Mouse (Mus musculus) bone marrow, adult 2 months (tissue): ENCODE data around the gene Slc22a12. TPM values are rescaled to one million over a fixed set of nuclear protein-coding genes. Genes with fewer than 3 reads are reported as not detected.
A peak's percentile ranks its signal among the peaks of the same experiment; 100 is the strongest.

Experiments
- H3K27ac ChIP-seq: fragments of 200-500 bp; 2 replicates; pipeline ENCODE4 v1.5.1; 2012; ENCODE audit warnings: low read depth, mild to moderate bottlenecking, control low read depth, inconsistent platforms, low read length; ENCODE audit not compliant: control insufficient read depth, poor library complexity, insufficient read depth
- H3K4me1 ChIP-seq: fragments of 200-500 bp; 2 replicates; pipeline ENCODE4 v1.6.1; 2011; ENCODE audit warnings: low read length; ENCODE audit not compliant: control insufficient read depth, insufficient read depth
- H3K4me3 ChIP-seq: fragments of 200-500 bp; replicated peaks from 2 replicates; pipeline ENCODE3; 2011; ENCODE audit warnings: mild to moderate bottlenecking, low read depth, low read length, control low read depth; ENCODE audit not compliant: control insufficient read depth
- CTCF ChIP-seq: fragments of 200-500 bp; IDR thresholded peaks from 2 replicates; pipeline ENCODE4 v1.5.1; 2011; ENCODE audit warnings: low read length, control low read depth; ENCODE audit not compliant: control insufficient read depth, insufficient read depth
- POLR2A ChIP-seq: fragments of 200-500 bp; IDR thresholded peaks from 2 replicates; pipeline ENCODE4 v1.6.1; 2011; ENCODE audit warnings: low read depth, mild to moderate bottlenecking, control low read depth, low read length, borderline replicate concordance; ENCODE audit not compliant: control insufficient read depth
- WGBS: fragments of 180-500 bp; shearing (Covaris S2); methylation state at CpG from one replicate; pipeline ENCODE4 v1.1.7; 2018; 5-methylcytosine and 5-hydroxymethylcytosine counted together
- polyA plus RNA-seq: library from polyadenylated mRNA; stranded (reverse); fragments of >200 nt; gene quantifications from 2 replicates; pipeline ENCODE4 v1.2.4, GENCODE M21; 2011; ENCODE audit warnings: low replicate concordance; ENCODE audit not compliant: missing spikeins, insufficient read depth, insufficient read length

The Slc22a12 gene
- polyA plus RNA-seq, 1 experiment, result 1.0 TPM

GRCm38 (mm10) chr19:6537526-6537925 is 5.3 kb downstream of the Slc22a12 start:
- TF ChIP-seq POLR2A, result no peak
- no peak for TF ChIP-seq CTCF
- Histone ChIP-seq H3K27ac (no peak overlapping the region), H3K4me3 (no peak overlapping the region), H3K4me1 (peaks cover 2% of the 10 kb centered on the region)
- 80% methylated on average over 8 of the region's 8 CpGs for WGBS

DNA sequence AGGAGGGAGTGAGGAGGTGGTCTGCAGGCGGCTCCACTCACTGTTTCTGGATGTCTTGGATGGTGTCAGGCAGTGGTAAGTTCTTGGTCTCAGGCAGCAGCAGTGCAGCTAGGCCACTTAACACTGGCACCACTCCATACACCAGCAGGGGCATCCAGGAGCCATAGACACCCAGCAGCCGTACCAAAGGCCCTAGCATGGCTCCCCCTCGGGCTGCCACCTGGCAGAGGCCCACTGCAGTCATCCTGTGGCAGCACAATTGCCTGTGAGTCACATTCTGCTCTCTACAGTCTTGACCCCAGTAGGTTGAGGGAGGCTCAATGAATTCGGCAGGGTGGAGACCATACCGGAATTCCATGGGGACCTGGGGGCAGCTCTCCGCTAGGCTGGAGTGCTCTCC is 6.1 kb downstream of the Slc22a12 start:
- H3K4me3 ChIP-seq, result no peak overlapping the region
- no peak overlapping the region for H3K27ac ChIP-seq
- TF ChIP-seq CTCF, result no peak
- no peak for TF ChIP-seq POLR2A
- peaks cover 2% of the 10 kb centered on the region for H3K4me1 ChIP-seq
- WGBS, result 65% methylated on average over 6 of the region's 6 CpGs

GRCm38 (mm10) chr19:6536201-6536600 is 6.6 kb downstream of the Slc22a12 start:
- no peaks in the 10 kb centered on the region; the same call in none of the 2 replicates for H3K4me1 ChIP-seq
- TF ChIP-seq CTCF, result no peak
- no peak for TF ChIP-seq POLR2A

DNA sequence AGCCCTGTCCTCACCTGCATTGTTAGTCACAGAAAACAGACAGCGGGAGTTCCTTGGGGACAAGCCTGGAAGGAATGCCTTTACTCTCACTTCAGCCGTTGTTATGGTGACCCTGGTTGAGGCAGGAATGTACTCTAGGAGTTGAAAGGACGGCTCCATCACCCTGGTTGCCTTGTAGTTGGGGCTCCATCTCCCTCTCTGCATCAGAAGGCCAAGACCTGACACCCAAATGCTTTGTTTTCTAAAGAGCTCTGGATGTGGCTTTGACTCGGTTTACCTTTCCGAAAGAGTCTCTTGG is 8.8 kb downstream of the Slc22a12 start:
- Histone ChIP-seq H3K4me3 (no peak overlapping the region), H3K4me1 (no peaks in the 10 kb centered on the region; the same call in none of the 2 replicates), H3K27ac (no peak overlapping the region)
- no peak for TF ChIP-seq CTCF
- TF ChIP-seq POLR2A, result no peak
- WGBS, result 79% methylated on average over 5 of the region's 5 CpGs

More at GRCm38 (mm10) chr19:6536201-6536600, 6.6 kb downstream of the Slc22a12 start:
- WGBS, result 58% methylated on average over 3 of the region's 3 CpGs
- no peak overlapping the region for H3K27ac ChIP-seq
- H3K4me3 ChIP-seq, result no peak overlapping the region

- Histone ChIP-seq H3K27ac (no peak overlapping the region), H3K4me1 (no peaks in the 10 kb centered on the region; the same call in 1 of the 2 replicates), H3K4me3 (no peak overlapping the region)
- TF ChIP-seq POLR2A (no peak), CTCF (no peak)
- WGBS, result 86% methylated on average over 11 of the region's 11 CpGs
Measured at GRCm38 (mm10) chr19:6533290-6534117, 9.3 kb downstream of the Slc22a12 start.

GRCm38 (mm10) chr19:6532656-6533055 is 10.2 kb downstream of the Slc22a12 start:
- TF ChIP-seq POLR2A, result no peak
- no peak for TF ChIP-seq CTCF
- no peaks in the 10 kb centered on the region for H3K4me1 ChIP-seq
- H3K27ac ChIP-seq, result no peak overlapping the region
- no peak overlapping the region for H3K4me3 ChIP-seq
- WGBS, result 29% methylated on average over 13 of the region's 13 CpGs

GRCm38 (mm10) chr19:6531832-6532471 is 10.9 kb downstream of the Slc22a12 start:
- WGBS, result 3% methylated on average over 36 of the region's 36 CpGs
- Histone ChIP-seq H3K4me3 (no peak overlapping the region), H3K27ac (no peak overlapping the region; the same call in 1 of the 2 replicates), H3K4me1 (no peaks in the 10 kb centered on the region)
- peak; percentile 10; the same call in 1 of the 2 replicates for TF ChIP-seq POLR2A
- no peak for TF ChIP-seq CTCF

GRCm38 (mm10) chr19:6531011-6531631 is 11.7 kb downstream of the Slc22a12 start:
- TF ChIP-seq POLR2A (peak; percentile 20; the same call in 1 of the 2 replicates), CTCF (no peak)
- no peak overlapping the region for H3K27ac ChIP-seq

More at GRCm38 (mm10) chr19:6531011-6531631, 11.7 kb downstream of the Slc22a12 start:
- WGBS, result 2% methylated on average over 56 of the region's 56 CpGs
- Histone ChIP-seq H3K4me1 (no peaks in the 10 kb centered on the region), H3K4me3 (no peak overlapping the region)
